In genomic region chr9:57829812-57830557, GRCm38 (mm10) we compare ENCODE assay signal across 13 mouse cellular contexts. TPM values are rescaled to one million over a fixed set of nuclear protein-coding genes. Genes with fewer than 3 reads are reported as not detected.
DNase-seq lines count a peak whose midpoint lies in the region; ATAC-seq and TF ChIP-seq lines count a peak whose summit lies in the region.
"Had no signal": no experiment of that assay in that cellular context is flagged by ENCODE, and none has a peak within 500 bp of the region (broad histone marks: within the 10 kb centered on the region; RNA-seq: fewer than 3 reads in every experiment).

No protein-coding gene starts in this region.

- no peak overlapping the region for H3K4me3 ChIP-seq in heart, embryonic 11.5 days (ENCODE audit: low read depth, low read length)
- H3K4me3 ChIP-seq in megakaryocyte, embryonic 14.5 days (replicated peaks), result peak overlapping the region; percentile 75
- no peak overlapping the region for H3K4me3 ChIP-seq in neural tube, embryonic 13.5 days
- H3K4me3 ChIP-seq: liver, embryonic 12.5 days had no signal

- no peaks in the 10 kb centered on the region for H3K27me3 ChIP-seq in heart, embryonic 11.5 days (ENCODE audit: control insufficient read depth, insufficient read depth, low read length)
- H3K27me3 ChIP-seq in megakaryocyte, embryonic 14.5 days (replicated peaks), result no peaks in the 10 kb centered on the region
- peaks cover 4% of the 10 kb centered on the region; the same call in 1 of the 2 replicates for H3K27me3 ChIP-seq in neural tube, embryonic 13.5 days
- H3K27me3 ChIP-seq: liver, embryonic 12.5 days had no signal

- H3K9me3 ChIP-seq in heart, embryonic 11.5 days (replicated peaks; ENCODE audit: control insufficient read depth, low read length), result no peaks in the 10 kb centered on the region
- H3K9me3 ChIP-seq in megakaryocyte, embryonic 14.5 days, result no peaks in the 10 kb centered on the region
- no peaks in the 10 kb centered on the region for H3K9me3 ChIP-seq in neural tube, embryonic 13.5 days
- H3K9me3 ChIP-seq: liver, embryonic 12.5 days had no signal

- 70% methylated on average over 6 of the region's 6 CpGs for WGBS in heart, embryonic 11.5 days (ENCODE audit: insufficient replicate concordance)
- WGBS in neural tube, embryonic 13.5 days, result 13% methylated on average over 6 of the region's 6 CpGs

- 0 out of 2 replicates have a peak, but pooled peaks cover 2% of the 10 kb centered on the region for H3K36me3 ChIP-seq in heart, embryonic 11.5 days (ENCODE audit: control insufficient read depth, insufficient read depth, low read length)
- peaks cover 96% of the 10 kb centered on the region for H3K36me3 ChIP-seq in megakaryocyte, embryonic 14.5 days (replicated peaks; ENCODE audit: low read length)
- peaks cover 9% of the 10 kb centered on the region for H3K36me3 ChIP-seq in neural tube, embryonic 13.5 days

- no peak overlapping the region for H3K27ac ChIP-seq in heart, embryonic 11.5 days (ENCODE audit: low read depth, low read length)
- no peak overlapping the region for H3K27ac ChIP-seq in neural tube, embryonic 13.5 days (replicated peaks)

- peaks cover 67% of the 10 kb centered on the region for H3K4me1 ChIP-seq in heart, embryonic 11.5 days (ENCODE audit: control insufficient read depth, insufficient read depth, low read length)
- peaks cover 98% of the 10 kb centered on the region for H3K4me1 ChIP-seq in megakaryocyte, embryonic 14.5 days
- peaks cover 63% of the 10 kb centered on the region for H3K4me1 ChIP-seq in neural tube, embryonic 13.5 days (replicated peaks)

- H3K4me2 ChIP-seq in heart, embryonic 11.5 days, result peak overlapping the region; percentile 53
- H3K4me2 ChIP-seq in neural tube, embryonic 13.5 days, result peak overlapping the region; percentile 45

- no peak for TF ChIP-seq CTCF in brain, embryonic 14.5 days (IDR thresholded peaks at IDR 0.05; ENCODE audit: borderline replicate concordance, extremely low read depth, insufficient read depth, insufficient read length)

- no peak for TF ChIP-seq POLR2A in brain, embryonic 14.5 days (IDR thresholded peaks at IDR 0.05; ENCODE audit: borderline replicate concordance, extremely low read depth, insufficient read depth, insufficient read length, poor library complexity, severe bottlenecking)

- no peak for DNase-seq in heart, postnatal 10 days
- peak; percentile 65 for DNase-seq in brain, embryonic 14.5 days (ENCODE audit: low read depth)
- no peak for DNase-seq in adrenal gland, adult 8-10 months
- DNase-seq in natural killer cell, adult 2 months (ENCODE audit: low spot score in 2 of 2), result no peak
- DNase-seq: cerebellum, adult 9-11 months; gastrocnemius, adult 2 months; kidney, postnatal 25 days; thymus, adult 18-20 months had no signal

- intact Hi-C loops in heart, postnatal 10 days (cut with DNase I), result loop anchor here (2.0 kb wide), 1 partner anchor 31 kb away; no protein-coding TSS in a partner anchor

- no peak for ATAC-seq in heart, embryonic 11.5 days (replicated peaks; ENCODE audit: insufficient number of reproducible peaks, low FRiP score, low TSS enrichment)
- no peak for ATAC-seq in megakaryocyte, adult 5-6 weeks (ENCODE audit: poor library complexity, severe bottlenecking)
- ATAC-seq in neural tube, embryonic 13.5 days (ENCODE audit: low read depth), result no peak
- ATAC-seq: liver, embryonic 12.5 days had no signal

- H3K9ac ChIP-seq in heart, embryonic 11.5 days (ENCODE audit: low read depth, low read length), result 0 out of 2 replicates have a peak overlapping the region, but pooled peaks have one; percentile 28
- H3K9ac ChIP-seq in neural tube, embryonic 13.5 days, result no peak overlapping the region; the same call in 1 of the 2 replicates

RNA-seq across cellular contexts. Expression of gene Arid3b, which starts 6.6 kb away (rescaled TPM):
- 28.0 and 31.7 TPM in 2 replicates for polyA plus RNA-seq in heart, embryonic 11.5 days (2014; fragmentation: Nextera tagmentation; extraction: Ambion mirVana)
- 1 to 10 TPM; 4.4 to 7.0 TPM for total RNA-seq in heart, postnatal 10 days (2021)
- 33.5 and 107 TPM in 2 replicates for polyA plus RNA-seq in megakaryocyte, embryonic 14.5 days (2012; ENCODE audit: insufficient read depth, low replicate concordance)
- total RNA-seq in megakaryocyte, adult 5-6 weeks (2015), result 23.0 and 23.7 TPM in 2 replicates
- 7.6 and 12.6 TPM in 2 replicates for total RNA-seq in megakaryocyte, adult 5-6 weeks (2017)
- polyA plus RNA-seq in brain, embryonic 14.5 days (2012; rRNA removed), result 15.4 and 16.6 TPM in 2 replicates
- 11.4 and 11.7 TPM in 2 replicates for polyA plus RNA-seq in neural tube, embryonic 13.5 days (2015; fragmentation: Nextera tagmentation; extraction: Ambion mirVana)
- total RNA-seq in adrenal gland, adult 8-10 months (2022), result 1 to 10 TPM; 4.6 to 9.8 (median 8.4) TPM
